Mouse (Mus musculus): ENCODE results near the gene Harbi1. TPM values are rescaled to one million over a fixed set of nuclear protein-coding genes. Genes with fewer than 3 reads are reported as not detected.

Gene Harbi1
- polyA plus RNA-seq, 1 experiment from 2014 or later = 21.7 TPM

GRCm38 (mm10) chr2:91676420-91676819, 34.2 kb upstream of the Harbi1 start:
- no peak overlapping the region for H3K4me3 ChIP-seq (ENCODE audit: low read depth, low read length)
- no peak overlapping the region for H3K27ac ChIP-seq (ENCODE audit: low read length)
- H3K4me1 ChIP-seq (ENCODE audit: control insufficient read depth, insufficient read depth, low read length) = no peaks in the 10 kb centered on the region
- no peak for ATAC-seq
- no peak overlapping the region for H3K9ac ChIP-seq (ENCODE audit: low read depth, low read length)
- H3K9me3 ChIP-seq (replicated peaks; ENCODE audit: control insufficient read depth, low read length, poor library complexity, severe bottlenecking) = no peaks in the 10 kb centered on the region
- no peaks in the 10 kb centered on the region for H3K27me3 ChIP-seq (ENCODE audit: control insufficient read depth, insufficient read depth, low read depth, low read length)
- peaks cover 47% of the 10 kb centered on the region for H3K36me3 ChIP-seq (ENCODE audit: control insufficient read depth, insufficient read depth, low read length)
- H3K4me2 ChIP-seq (ENCODE audit: low read length) = no peak overlapping the region
- WGBS = 73% methylated on average over 2 of the region's 2 CpGs

- no peak for ATAC-seq
- peaks cover 50% of the 10 kb centered on the region for H3K36me3 ChIP-seq (ENCODE audit: control insufficient read depth, insufficient read depth, low read length)
Measured at GRCm38 (mm10) chr2:91676961-91677360, 33.7 kb upstream of the Harbi1 start.

GRCm38 (mm10) chr2:91682850-91683249, 27.8 kb upstream of the Harbi1 start:
- Histone ChIP-seq H3K4me3 (ENCODE audit: low read depth, low read length) (no peak overlapping the region), H3K27ac (ENCODE audit: low read length) (no peak overlapping the region), H3K9me3 (replicated peaks; ENCODE audit: control insufficient read depth, low read length, poor library complexity, severe bottlenecking) (no peaks in the 10 kb centered on the region), H3K27me3 (ENCODE audit: control insufficient read depth, insufficient read depth, low read depth, low read length) (no peaks in the 10 kb centered on the region), H3K4me1 (ENCODE audit: control insufficient read depth, insufficient read depth, low read length) (no peaks in the 10 kb centered on the region), H3K36me3 (ENCODE audit: control insufficient read depth, insufficient read depth, low read length) (peaks cover 25% of the 10 kb centered on the region), H3K9ac (ENCODE audit: low read depth, low read length) (no peak overlapping the region), H3K4me2 (ENCODE audit: low read length) (no peak overlapping the region)
- ATAC-seq = no peak; the same call in 1 of the 2 replicates
- WGBS = 54% methylated on average over 4 of the region's 4 CpGs

More at GRCm38 (mm10) chr2:91676961-91677360, 33.7 kb upstream of the Harbi1 start:
- Histone ChIP-seq H3K4me1 (ENCODE audit: control insufficient read depth, insufficient read depth, low read length) (no peaks in the 10 kb centered on the region), H3K9ac (ENCODE audit: low read depth, low read length) (no peak overlapping the region), H3K4me2 (ENCODE audit: low read length) (no peak overlapping the region), H3K27ac (ENCODE audit: low read length) (no peak overlapping the region), H3K4me3 (ENCODE audit: low read depth, low read length) (no peak overlapping the region), H3K27me3 (ENCODE audit: control insufficient read depth, insufficient read depth, low read depth, low read length) (no peaks in the 10 kb centered on the region), H3K9me3 (replicated peaks; ENCODE audit: control insufficient read depth, low read length, poor library complexity, severe bottlenecking) (no peaks in the 10 kb centered on the region)

- no peaks in the 10 kb centered on the region for H3K9me3 ChIP-seq (replicated peaks; ENCODE audit: control insufficient read depth, low read length, poor library complexity, severe bottlenecking)
- WGBS = 89% methylated on average over 8 of the region's 8 CpGs
- H3K4me2 ChIP-seq (ENCODE audit: low read length) = no peak overlapping the region
- H3K36me3 ChIP-seq (ENCODE audit: control insufficient read depth, insufficient read depth, low read length) = peaks cover 20% of the 10 kb centered on the region
- no peaks in the 10 kb centered on the region for H3K4me1 ChIP-seq (ENCODE audit: control insufficient read depth, insufficient read depth, low read length)
- no peak overlapping the region for H3K9ac ChIP-seq (ENCODE audit: low read depth, low read length)
- H3K27me3 ChIP-seq (ENCODE audit: control insufficient read depth, insufficient read depth, low read depth, low read length) = no peaks in the 10 kb centered on the region
- no peak for ATAC-seq
- H3K4me3 ChIP-seq (ENCODE audit: low read depth, low read length) = no peak overlapping the region
- no peak overlapping the region for H3K27ac ChIP-seq (ENCODE audit: low read length)
Measured at GRCm38 (mm10) chr2:91683919-91684318, 26.7 kb upstream of the Harbi1 start.

- H3K9ac ChIP-seq (ENCODE audit: low read depth, low read length) = no peak overlapping the region
- H3K9me3 ChIP-seq (replicated peaks; ENCODE audit: control insufficient read depth, low read length, poor library complexity, severe bottlenecking) = no peaks in the 10 kb centered on the region
- H3K36me3 ChIP-seq (ENCODE audit: control insufficient read depth, insufficient read depth, low read length) = peaks cover 7% of the 10 kb centered on the region
- H3K4me3 ChIP-seq (ENCODE audit: low read depth, low read length) = no peak overlapping the region
- no peak for ATAC-seq
- WGBS = 87% methylated on average over 7 of the region's 7 CpGs
- no peaks in the 10 kb centered on the region for H3K4me1 ChIP-seq (ENCODE audit: control insufficient read depth, insufficient read depth, low read length)
- H3K4me2 ChIP-seq (ENCODE audit: low read length) = no peak overlapping the region
- no peaks in the 10 kb centered on the region for H3K27me3 ChIP-seq (ENCODE audit: control insufficient read depth, insufficient read depth, low read depth, low read length)
- no peak overlapping the region for H3K27ac ChIP-seq (ENCODE audit: low read length)
Measured at GRCm38 (mm10) chr2:91689452-91689851, 21.2 kb upstream of the Harbi1 start.

GRCm38 (mm10) chr2:91695436-91696224, 15.0 kb upstream of the Harbi1 start:
- Histone ChIP-seq H3K4me3 (ENCODE audit: low read depth, low read length) (no peak overlapping the region), H3K36me3 (ENCODE audit: control insufficient read depth, insufficient read depth, low read length) (peaks cover 2% of the 10 kb centered on the region; the same call in 1 of the 2 replicates), H3K4me1 (ENCODE audit: control insufficient read depth, insufficient read depth, low read length) (no peaks in the 10 kb centered on the region), H3K9me3 (replicated peaks; ENCODE audit: control insufficient read depth, low read length, poor library complexity, severe bottlenecking) (no peaks in the 10 kb centered on the region), H3K27ac (ENCODE audit: low read length) (no peak overlapping the region), H3K4me2 (ENCODE audit: low read length) (no peak overlapping the region), H3K27me3 (ENCODE audit: control insufficient read depth, insufficient read depth, low read depth, low read length) (no peaks in the 10 kb centered on the region), H3K9ac (ENCODE audit: low read depth, low read length) (no peak overlapping the region)
- WGBS = 93% methylated on average over 10 of the region's 10 CpGs
- ATAC-seq = no peak

GRCm38 (mm10) chr2:91696225-91696590, 14.4 kb upstream of the Harbi1 start:
- Histone ChIP-seq H3K9ac (ENCODE audit: low read depth, low read length) (no peak overlapping the region), H3K9me3 (replicated peaks; ENCODE audit: control insufficient read depth, low read length, poor library complexity, severe bottlenecking) (no peaks in the 10 kb centered on the region), H3K4me1 (ENCODE audit: control insufficient read depth, insufficient read depth, low read length) (no peaks in the 10 kb centered on the region), H3K27me3 (ENCODE audit: control insufficient read depth, insufficient read depth, low read depth, low read length) (no peaks in the 10 kb centered on the region), H3K36me3 (ENCODE audit: control insufficient read depth, insufficient read depth, low read length) (peaks cover 2% of the 10 kb centered on the region; the same call in 1 of the 2 replicates), H3K27ac (ENCODE audit: low read length) (no peak overlapping the region), H3K4me3 (ENCODE audit: low read depth, low read length) (no peak overlapping the region), H3K4me2 (ENCODE audit: low read length) (no peak overlapping the region)
- WGBS = 84% methylated on average over 1 of the region's 1 CpGs
- no peak for ATAC-seq

GRCm38 (mm10) chr2:91699225-91699624, 11.4 kb upstream of the Harbi1 start:
- H3K4me1 ChIP-seq (ENCODE audit: control insufficient read depth, insufficient read depth, low read length) = no peaks in the 10 kb centered on the region
- no peaks in the 10 kb centered on the region for H3K36me3 ChIP-seq (ENCODE audit: control insufficient read depth, insufficient read depth, low read length)
- no peak overlapping the region for H3K9ac ChIP-seq (ENCODE audit: low read depth, low read length)
- ATAC-seq = no peak
- H3K4me3 ChIP-seq (ENCODE audit: low read depth, low read length) = no peak overlapping the region
- no peaks in the 10 kb centered on the region for H3K9me3 ChIP-seq (replicated peaks; ENCODE audit: control insufficient read depth, low read length, poor library complexity, severe bottlenecking)
- H3K27me3 ChIP-seq (ENCODE audit: control insufficient read depth, insufficient read depth, low read depth, low read length) = no peaks in the 10 kb centered on the region
- WGBS = 76% methylated on average over 1 of the region's 1 CpGs
- no peak overlapping the region for H3K4me2 ChIP-seq (ENCODE audit: low read length)
- H3K27ac ChIP-seq (ENCODE audit: low read length) = no peak overlapping the region

GRCm38 (mm10) chr2:91701366-91701765, 9.3 kb upstream of the Harbi1 start:
- H3K4me3 ChIP-seq (ENCODE audit: low read depth, low read length) = no peak overlapping the region
- no peaks in the 10 kb centered on the region for H3K9me3 ChIP-seq (replicated peaks; ENCODE audit: control insufficient read depth, low read length, poor library complexity, severe bottlenecking)
- no peak overlapping the region for H3K9ac ChIP-seq (ENCODE audit: low read depth, low read length)
- WGBS = 98% methylated on average over 2 of the region's 2 CpGs
- H3K4me2 ChIP-seq (ENCODE audit: low read length) = no peak overlapping the region
- no peaks in the 10 kb centered on the region for H3K4me1 ChIP-seq (ENCODE audit: control insufficient read depth, insufficient read depth, low read length)
- H3K36me3 ChIP-seq (ENCODE audit: control insufficient read depth, insufficient read depth, low read length) = no peaks in the 10 kb centered on the region
- no peaks in the 10 kb centered on the region for H3K27me3 ChIP-seq (ENCODE audit: control insufficient read depth, insufficient read depth, low read depth, low read length)
- no peak for ATAC-seq
- no peak overlapping the region for H3K27ac ChIP-seq (ENCODE audit: low read length)

Measured in midbrain, embryonic 16.5 days (tissue).